Mouse (Mus musculus) layer of hippocampus, postnatal 36 days (tissue): ENCODE measurements around the gene Hnmt. TPM values are rescaled to one million over a fixed set of nuclear protein-coding genes. Genes with fewer than 3 reads are reported as not detected.

ENCODE experiments used
- total RNA-seq, 2 experiments: library from RNA; stranded (reverse); gene quantifications; 2 replicates each; pipeline ENCODE4 v1.2.3; 2021

The Hnmt gene
- total RNA-seq, 2 experiments from 2014 or later = 26.3 to 28.3 TPM

Other genes starting within 250 kb of the Hnmt start
- not detected for gene Tbpl2, start 47.2 kb upstream of the Hnmt start, total RNA-seq
- gene Il1f8, start 103.8 kb upstream of the Hnmt start, total RNA-seq = not detected
- not detected for gene Il1f9, start 137.1 kb upstream of the Hnmt start, total RNA-seq
- gene Il1f6, start 166.0 kb upstream of the Hnmt start, total RNA-seq = not detected
- not detected for gene Il1f5, start 227.6 kb upstream of the Hnmt start, total RNA-seq
- gene Il1f10, start 241.8 kb upstream of the Hnmt start, total RNA-seq = not detected